15 mouse cellular contexts compared by ENCODE assay signal in genomic region chr2:115897559-115897958, GRCm38 (mm10).
A peak's percentile ranks its signal among the peaks of the same experiment; 100 is the strongest.
DNase-seq lines count a peak whose midpoint lies in the region; ATAC-seq and TF ChIP-seq lines count a peak whose summit lies in the region.
"Had no signal": no experiment of that assay in that cellular context is flagged by ENCODE, and none has a peak within 500 bp of the region (broad histone marks: within the 10 kb centered on the region; RNA-seq: fewer than 3 reads in every experiment).

No protein-coding gene starts in this region.

- peaks cover 31% of the 10 kb centered on the region for H3K4me1 ChIP-seq in kidney, embryonic 14.5 days (ENCODE audit: control insufficient read depth, insufficient read depth, low read length)
- H3K4me1 ChIP-seq in forebrain, embryonic 16.5 days (replicated peaks; ENCODE audit: control insufficient read depth, insufficient read depth, low read length), result peaks cover 60% of the 10 kb centered on the region
- H3K4me1 ChIP-seq in limb, embryonic 14.5 days (ENCODE audit: control insufficient read depth, insufficient read depth, low read length), result peaks cover 20% of the 10 kb centered on the region; the same call in 1 of the 2 replicates

- H3K9ac ChIP-seq in kidney, embryonic 14.5 days (ENCODE audit: low read depth, low read length), result no peak overlapping the region
- no peak overlapping the region; the same call in 1 of the 2 replicates for H3K9ac ChIP-seq in forebrain, embryonic 16.5 days (replicated peaks; ENCODE audit: low read depth, low read length)
- no peak overlapping the region for H3K9ac ChIP-seq in limb, embryonic 14.5 days (ENCODE audit: low read depth, low read length, severe bottlenecking)
- H3K9ac ChIP-seq: liver, embryonic 14.5 days had no signal

- no peaks in the 10 kb centered on the region for H3K27me3 ChIP-seq in kidney, embryonic 14.5 days (ENCODE audit: control insufficient read depth, insufficient read depth, low read length)
- no peaks in the 10 kb centered on the region for H3K27me3 ChIP-seq in forebrain, embryonic 16.5 days (replicated peaks; ENCODE audit: control insufficient read depth, insufficient read depth, low read length)
- H3K27me3 ChIP-seq in limb, embryonic 14.5 days (ENCODE audit: control insufficient read depth, insufficient read depth, low read length), result 0 out of 2 replicates have a peak, but pooled peaks cover 8% of the 10 kb centered on the region
- H3K27me3 ChIP-seq: CH12.LX had no signal

- 28% methylated on average over 5 of the region's 5 CpGs for WGBS in kidney, embryonic 14.5 days
- 12% methylated on average over 5 of the region's 5 CpGs for WGBS in forebrain, embryonic 16.5 days
- 11% methylated on average over 5 of the region's 5 CpGs for WGBS in limb, embryonic 14.5 days

- peak overlapping the region; percentile 6; the same call in 1 of the 2 replicates for H3K27ac ChIP-seq in kidney, embryonic 14.5 days (ENCODE audit: low read depth, low read length)
- peak overlapping the region; percentile 73 for H3K27ac ChIP-seq in forebrain, embryonic 16.5 days (ENCODE audit: low read length)
- H3K27ac ChIP-seq in limb, embryonic 14.5 days (replicated peaks; ENCODE audit: low read depth, low read length), result no peak overlapping the region
- H3K27ac ChIP-seq: embryonic facial prominence, embryonic 10.5 days; liver, embryonic 14.5 days had no signal

- no peak for ATAC-seq in kidney, embryonic 14.5 days (ENCODE audit: low FRiP score, low TSS enrichment)
- ATAC-seq in forebrain, embryonic 16.5 days, result peak; percentile 14; the same call in 1 of the 2 replicates
- no peak; the same call in 1 of the 2 replicates for ATAC-seq in limb, embryonic 14.5 days (ENCODE audit: low FRiP score, low read depth)

- no peak overlapping the region for H3K4me3 ChIP-seq in kidney, embryonic 14.5 days (ENCODE audit: low read length)
- H3K4me3 ChIP-seq in forebrain, embryonic 16.5 days (replicated peaks; ENCODE audit: low read length), result no peak overlapping the region
- H3K4me3 ChIP-seq in limb, embryonic 14.5 days (replicated peaks; ENCODE audit: low read length), result no peak overlapping the region
- H3K4me3 ChIP-seq: embryonic facial prominence, embryonic 10.5 days had no signal

- H3K36me3 ChIP-seq in kidney, embryonic 14.5 days (ENCODE audit: control insufficient read depth, insufficient read depth, low read length), result peaks cover 3% of the 10 kb centered on the region
- H3K36me3 ChIP-seq in forebrain, embryonic 16.5 days (ENCODE audit: control insufficient read depth, insufficient read depth), result no peaks in the 10 kb centered on the region
- no peaks in the 10 kb centered on the region for H3K36me3 ChIP-seq in limb, embryonic 14.5 days (ENCODE audit: control insufficient read depth, insufficient read depth, low read length)

- H3K9me3 ChIP-seq in kidney, embryonic 14.5 days (ENCODE audit: control insufficient read depth, low read length), result no peaks in the 10 kb centered on the region
- H3K9me3 ChIP-seq in forebrain, embryonic 16.5 days (ENCODE audit: control insufficient read depth, low read length), result no peaks in the 10 kb centered on the region
- no peaks in the 10 kb centered on the region for H3K9me3 ChIP-seq in limb, embryonic 14.5 days (ENCODE audit: control insufficient read depth, low read length)
- H3K9me3 ChIP-seq: embryonic facial prominence, embryonic 10.5 days had no signal

- H3K4me2 ChIP-seq in kidney, embryonic 14.5 days (replicated peaks; ENCODE audit: low read depth, low read length), result no peak overlapping the region
- peak overlapping the region; percentile 21; the same call in 1 of the 2 replicates for H3K4me2 ChIP-seq in forebrain, embryonic 16.5 days (ENCODE audit: low read length)
- H3K4me2 ChIP-seq in limb, embryonic 14.5 days (replicated peaks; ENCODE audit: low read depth, low read length, severe bottlenecking), result no peak overlapping the region

- no peak for TF ChIP-seq POLR2A in limb, embryonic 14.5 days (IDR thresholded peaks at IDR 0.05; ENCODE audit: borderline replicate concordance, extremely low read depth, insufficient read depth, insufficient read length)

- DNase-seq in kidney, adult 11 months, result no peak
- DNase-seq in brain, adult 2 months (ENCODE audit: low read depth, low spot score), result peak; percentile 64
- DNase-seq in limb, embryonic 14.5 days (ENCODE audit: low spot score), result peak; percentile 13
- DNase-seq in thymus, postnatal 25 days, result no peak
- DNase-seq in urinary bladder, postnatal 25 days (ENCODE audit: low spot score), result no peak
- no peak for DNase-seq in right cerebral cortex, postnatal 36 days (ENCODE audit: low spot score in 2 of 2)
- DNase-seq: adrenal gland, adult 8-10 months; cerebellum, adult 11 months; kidney, postnatal 10 days; lung, postnatal 4 days had no signal

Comparison
In these comparisons a context has a peak if more than half of its experiments do, and no peak if none do; other contexts are left out.
1. DNase-seq: peak in brain, adult 2 months (single experiment) and limb, embryonic 14.5 days (single experiment); none in kidney, adult 11 months (single experiment), thymus, postnatal 25 days (single experiment), urinary bladder, postnatal 25 days (single experiment) and right cerebral cortex, postnatal 36 days (0 of 2).